Mouse (Mus musculus): ENCODE data around the gene Ckap2.

DNA sequence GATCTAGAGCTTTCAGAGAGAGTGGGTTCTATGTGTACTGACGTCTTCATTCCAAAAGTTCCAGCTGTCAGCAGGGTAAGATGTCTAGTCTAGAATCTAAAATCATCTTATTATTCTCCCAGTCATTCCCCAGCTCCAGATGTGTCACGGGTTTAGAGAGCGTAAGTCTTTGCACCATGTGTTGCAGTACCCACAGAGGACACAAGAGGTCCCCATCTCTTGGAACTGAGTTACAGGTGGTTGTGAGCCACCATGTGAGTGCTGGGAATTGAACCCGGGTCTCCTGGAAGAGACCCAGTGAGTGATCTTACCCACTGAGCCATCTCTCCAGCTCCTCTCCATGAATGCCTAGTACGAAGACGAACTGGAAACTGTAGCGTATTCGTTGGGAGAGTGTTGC is 13.9 kb upstream of the Ckap2 start:
- peak; percentile 19 to 54 (median 37); a peak in 5 of 6 replicates for TF ChIP-seq CTCF (IDR thresholded peaks at IDR 0.05 in 2 of 3, conservative IDR thresholded peaks at IDR 0.05 in 1 of 3; ENCODE audit: control insufficient read depth in 1 of 3, insufficient read depth in 1 of 3, low read depth in 2 of 3, low read length in 3 of 3, poor library complexity in 1 of 3, severe bottlenecking in 1 of 3)
- no peak for TF ChIP-seq POLR2A (IDR thresholded peaks at IDR 0.05; ENCODE audit: control insufficient read depth in 1 of 2, insufficient read depth in 1 of 2, low read depth in 1 of 2, low read length in 2 of 2, poor library complexity in 1 of 2)

Measured in MEL (cell line).